Mouse (Mus musculus): ENCODE measurements around the gene Gm20388. TPM values are rescaled to one million over a fixed set of nuclear protein-coding genes. Genes with fewer than 3 reads are reported as not detected.

The Gm20388 gene
- total RNA-seq, 2 experiments from 2014 or later = 2.2 to 7.6 TPM

DNA sequence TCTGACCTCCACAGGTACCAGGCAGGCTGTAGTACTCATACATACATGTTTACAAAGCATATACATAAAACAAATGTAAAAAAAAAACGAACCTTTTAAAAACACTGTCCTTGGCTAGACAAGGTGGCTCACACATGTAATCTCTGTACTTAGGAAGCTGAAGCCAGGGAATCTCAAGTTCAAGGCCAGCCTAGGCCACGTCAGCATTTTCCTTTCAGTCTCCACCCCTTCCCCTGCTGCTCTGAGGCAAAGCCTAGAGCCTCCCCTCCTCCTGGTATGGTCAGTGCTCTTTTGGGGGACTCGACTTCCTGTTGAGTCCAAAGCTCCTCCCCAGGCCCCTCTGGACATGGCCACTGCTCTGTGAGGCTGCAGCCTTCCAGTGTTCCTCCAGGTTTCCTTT lies 3476.4 kb downstream of the Gm20388 start:
- DNase-seq (ENCODE audit: low spot score in 2 of 2) = no peak
- Histone ChIP-seq H3K4me3 (no peak overlapping the region), H3K27ac (no peak overlapping the region)
- TF ChIP-seq CTCF (conservative IDR thresholded peaks at IDR 0.05) = no peak

DNA sequence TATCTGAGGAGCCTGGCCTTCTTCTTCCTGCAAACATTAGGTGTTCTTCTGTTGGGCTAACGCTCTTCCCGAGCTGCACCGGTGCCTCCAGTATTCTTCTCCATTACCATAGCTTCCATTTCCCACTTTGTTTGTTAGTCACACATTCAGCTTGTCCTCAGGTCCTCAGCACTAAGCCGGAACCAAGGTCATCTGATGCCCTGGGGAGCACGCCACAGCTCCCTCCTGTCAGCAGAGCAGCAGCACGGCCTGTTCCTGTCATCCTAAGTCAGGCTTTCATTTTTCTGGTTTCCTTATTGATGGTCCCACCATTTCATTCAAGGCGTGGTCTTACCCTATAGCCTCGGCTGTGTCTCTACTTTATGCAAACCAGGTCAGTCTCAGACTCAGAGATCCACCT lies 3477.2 kb downstream of the Gm20388 start:
- Histone ChIP-seq H3K27ac (no peak overlapping the region), H3K4me3 (no peak overlapping the region)
- TF ChIP-seq CTCF (conservative IDR thresholded peaks at IDR 0.05) = no peak
- DNase-seq (ENCODE audit: low spot score in 2 of 2) = no peak

DNA sequence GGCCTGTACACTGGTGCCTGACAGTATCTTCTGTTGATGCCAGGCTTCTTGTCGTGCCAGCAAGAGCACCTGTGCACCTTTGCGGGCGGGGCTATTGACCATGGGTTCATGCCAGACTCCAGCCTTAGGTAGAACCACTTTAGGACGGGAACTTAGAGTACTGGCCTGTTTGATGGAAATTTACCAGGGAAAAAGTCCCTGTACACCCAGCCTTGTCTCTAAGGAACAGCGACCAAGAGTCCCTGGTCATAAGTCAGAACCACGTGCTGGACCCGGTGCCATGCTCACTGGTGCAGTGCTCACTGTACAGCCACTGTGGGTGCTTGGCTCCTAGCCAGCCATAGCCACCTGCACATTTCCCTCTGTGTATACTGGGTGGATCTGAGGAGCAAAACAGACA lies 3478.4 kb downstream of the Gm20388 start:
- Histone ChIP-seq H3K4me3 (no peak overlapping the region), H3K27ac (no peak overlapping the region)
- TF ChIP-seq CTCF (conservative IDR thresholded peaks at IDR 0.05) = no peak
- DNase-seq (ENCODE audit: low spot score in 2 of 2) = no peak

- Histone ChIP-seq H3K4me3 (no peak overlapping the region), H3K27ac (no peak overlapping the region)
- no peak for TF ChIP-seq CTCF (conservative IDR thresholded peaks at IDR 0.05)
- DNase-seq (ENCODE audit: low spot score in 2 of 2) = no peak
Observed at GRCm38 (mm10) chr8:123398308-123398707, 3487.7 kb downstream of the Gm20388 start.

DNA sequence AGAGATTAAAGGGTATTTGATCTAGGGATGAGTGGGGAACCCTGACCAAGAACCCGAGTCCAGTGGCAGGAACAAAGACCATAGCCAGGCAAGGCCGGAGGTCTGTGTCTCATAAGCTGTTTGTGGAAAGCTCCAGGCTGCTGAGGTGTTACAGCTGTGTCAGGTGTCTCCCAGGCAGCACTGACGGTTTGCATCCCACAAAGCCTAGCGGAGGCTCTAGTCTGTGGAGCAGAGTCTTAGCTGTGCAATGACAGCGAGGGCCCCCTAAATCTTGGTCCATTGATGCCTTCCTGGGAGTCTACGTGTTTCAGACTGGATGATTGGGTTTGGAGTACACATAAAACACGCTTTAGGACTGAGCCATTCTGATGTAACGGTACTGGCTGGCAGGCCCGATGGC lies 3491.3 kb downstream of the Gm20388 start:
- Histone ChIP-seq H3K27ac (no peak overlapping the region), H3K4me3 (no peak overlapping the region)
- no peak for TF ChIP-seq CTCF (conservative IDR thresholded peaks at IDR 0.05)
- no peak for DNase-seq (ENCODE audit: low spot score in 2 of 2)

DNA sequence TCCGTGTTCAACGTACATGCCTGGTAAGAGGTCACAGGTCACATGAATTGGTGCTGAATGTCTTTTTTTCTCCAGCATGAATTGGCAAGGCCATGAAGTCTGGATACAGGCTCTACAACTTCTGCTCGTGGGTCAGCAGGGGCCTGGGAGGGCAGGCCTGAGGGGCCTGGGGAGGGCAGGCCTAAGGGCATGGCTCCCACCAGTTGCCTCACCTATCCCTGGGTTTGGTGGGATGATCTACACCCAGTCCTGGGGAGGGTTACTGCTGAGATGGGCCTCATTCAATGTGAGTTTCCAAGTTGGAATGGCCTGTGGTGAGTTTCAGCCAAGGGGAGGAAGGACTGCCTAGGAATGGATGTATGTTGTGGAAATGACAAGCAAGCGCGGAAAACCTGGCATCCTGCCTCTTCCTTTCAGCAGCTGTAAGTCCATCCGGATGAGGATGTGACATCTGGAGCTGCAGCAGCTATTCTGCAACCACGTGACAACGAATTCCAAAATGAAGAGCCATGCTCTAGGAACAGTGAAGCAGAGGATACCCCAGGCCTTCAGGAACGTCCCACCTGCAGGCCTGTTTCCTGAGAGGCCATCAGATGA lies 3492.2 kb downstream of the Gm20388 start:
- no peak overlapping the region for H3K27ac ChIP-seq
- no peak for DNase-seq (ENCODE audit: low spot score in 2 of 2)
- H3K4me3 ChIP-seq = no peak overlapping the region
- no peak for TF ChIP-seq CTCF (conservative IDR thresholded peaks at IDR 0.05)

DNA sequence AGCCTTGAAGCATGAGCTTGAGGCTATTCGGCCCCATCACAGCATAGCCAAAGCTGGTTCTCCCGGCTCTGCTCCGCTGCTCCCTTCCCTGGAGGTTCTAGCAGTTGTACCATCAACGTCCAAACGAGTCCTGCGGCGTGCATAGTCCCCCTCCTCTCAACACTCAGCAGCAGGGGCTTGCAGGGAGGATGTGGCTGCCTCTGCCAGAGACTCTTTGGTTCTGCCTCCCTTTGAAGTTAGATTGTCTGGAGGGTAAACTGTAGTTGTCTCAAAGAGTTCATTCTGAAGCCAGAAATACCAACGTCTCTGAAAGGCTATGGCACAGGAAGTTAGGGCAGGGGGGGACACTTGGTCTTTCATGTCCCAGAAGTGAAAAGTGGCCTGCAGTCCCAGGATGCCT lies 3493.9 kb downstream of the Gm20388 start:
- H3K27ac ChIP-seq = no peak overlapping the region
- no peak for TF ChIP-seq CTCF (conservative IDR thresholded peaks at IDR 0.05)

GRCm38 (mm10) chr8:123406786-123407185 lies 3496.1 kb downstream of the Gm20388 start, which contains the start of gene Mc1r:
Gene Mc1r, plus strand, starts transcription at chr8:123407107.
- peak; percentile 96 for TF ChIP-seq CTCF (conservative IDR thresholded peaks at IDR 0.05)
- Histone ChIP-seq H3K27ac (no peak within 1 kb of the TSS), H3K4me3 (no peak within 1 kb of the TSS)
- DNase-seq (ENCODE audit: low spot score in 2 of 2) = peak; percentile 75 to 82

More for the DNA sequence above, 3493.9 kb downstream of the Gm20388 start:
- no peak overlapping the region for H3K4me3 ChIP-seq
- DNase-seq (ENCODE audit: low spot score in 2 of 2) = no peak

- Histone ChIP-seq H3K4me3 (no peak overlapping the region), H3K27ac (no peak overlapping the region)
- DNase-seq (ENCODE audit: low spot score in 2 of 2) = no peak
- no peak for TF ChIP-seq CTCF (conservative IDR thresholded peaks at IDR 0.05)
Observed at GRCm38 (mm10) chr8:123407612-123408011, 3497.0 kb downstream of the Gm20388 start.

DNA sequence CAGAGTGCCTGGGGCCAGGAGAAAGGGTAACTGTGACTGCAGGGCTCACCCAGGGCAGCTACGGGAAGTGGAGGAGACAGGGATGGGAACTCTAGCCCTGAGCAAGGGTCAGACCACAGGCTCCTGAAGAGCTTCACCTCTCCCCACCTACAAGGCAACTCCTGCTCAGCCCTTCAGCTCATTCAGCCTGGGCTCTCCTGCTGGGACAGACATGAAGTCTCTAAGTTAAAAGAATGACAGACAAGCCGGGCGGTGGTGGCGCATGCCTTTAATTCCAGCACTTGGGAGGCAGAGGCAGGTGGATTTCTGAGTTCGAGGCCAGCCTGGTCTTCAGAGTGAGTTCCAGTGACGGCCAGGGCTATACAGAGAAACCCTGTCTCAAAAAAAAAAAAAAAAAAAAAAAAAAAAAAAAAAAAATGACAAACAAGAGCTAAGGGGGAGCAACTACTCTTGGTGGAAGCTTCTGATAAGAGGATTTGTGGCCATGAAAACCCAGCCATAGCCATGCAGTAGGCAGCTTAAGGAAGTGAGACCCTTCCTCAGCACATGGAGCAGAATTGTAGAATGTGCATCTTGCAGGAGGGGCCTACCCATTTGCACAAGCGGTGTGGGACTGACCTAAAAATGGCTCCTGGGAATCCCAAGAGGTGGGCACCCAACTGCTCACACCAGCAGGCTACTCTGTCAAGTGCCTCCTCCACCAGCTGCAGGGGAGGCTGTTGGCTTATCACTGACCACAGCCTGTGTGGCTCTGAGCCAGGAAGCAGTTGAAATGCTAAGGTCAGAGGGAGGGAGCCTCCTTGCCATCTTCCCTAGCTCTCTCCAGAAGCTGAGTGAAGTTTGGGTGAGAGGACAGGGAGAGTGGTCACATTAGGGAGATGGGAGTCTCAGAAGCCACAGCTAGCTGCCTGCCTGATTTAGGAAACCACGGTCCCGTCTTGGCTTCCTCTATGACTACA lies 3498.2 kb downstream of the Gm20388 start:
- no peak for DNase-seq (ENCODE audit: low spot score in 2 of 2)
- H3K27ac ChIP-seq = no peak overlapping the region
- TF ChIP-seq CTCF (conservative IDR thresholded peaks at IDR 0.05) = no peak
- H3K4me3 ChIP-seq = no peak overlapping the region

DNA sequence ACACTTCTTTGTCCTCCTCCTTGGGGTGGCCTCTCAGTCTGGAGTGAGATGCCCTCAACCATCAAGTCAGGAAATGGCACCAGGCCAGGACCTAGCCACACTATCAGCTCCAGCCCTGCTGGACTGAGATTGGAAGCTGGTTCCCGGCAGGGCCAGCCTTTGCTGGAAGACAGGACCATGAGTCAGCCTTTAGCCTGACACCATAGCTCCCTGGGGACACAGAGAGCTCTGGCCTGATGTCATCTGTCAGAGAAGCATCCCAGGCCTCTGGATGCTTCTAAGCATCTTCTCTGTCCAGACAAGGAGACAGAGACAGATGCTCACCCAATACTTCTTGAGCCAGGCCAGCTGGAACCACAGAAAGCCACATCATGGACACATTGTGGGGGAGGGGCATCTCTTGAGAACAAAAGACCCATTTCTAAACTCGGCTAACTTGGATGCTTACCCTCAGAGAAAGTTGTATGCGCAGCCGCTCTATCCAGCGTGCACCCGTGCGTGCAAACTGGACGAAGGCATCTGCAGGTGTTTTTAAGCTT lies 3499.5 kb downstream of the Gm20388 start:
- Histone ChIP-seq H3K27ac (no peak overlapping the region), H3K4me3 (no peak overlapping the region)
- DNase-seq (ENCODE audit: low spot score in 2 of 2) = no peak
- no peak for TF ChIP-seq CTCF (conservative IDR thresholded peaks at IDR 0.05)

DNA sequence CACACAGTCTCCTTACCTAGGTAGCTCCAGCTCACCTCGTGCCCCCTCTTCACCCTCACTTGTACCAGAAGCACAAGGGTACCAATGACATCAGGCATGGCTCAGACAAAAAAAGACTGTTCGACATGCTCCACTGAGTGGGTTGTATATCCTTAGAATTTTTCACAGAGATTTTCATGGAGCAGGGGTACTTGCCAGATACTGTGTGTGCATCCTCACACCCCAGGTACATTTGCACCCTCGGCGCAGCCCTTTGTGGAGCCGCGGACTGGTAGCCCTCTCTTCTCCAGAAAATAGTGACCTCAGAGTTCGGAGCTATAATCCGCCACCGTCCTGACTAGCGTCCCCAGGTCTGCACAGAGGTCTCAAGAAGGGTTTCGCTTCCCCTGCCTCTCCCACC lies 3500.1 kb downstream of the Gm20388 start:
- no peak for DNase-seq (ENCODE audit: low spot score in 2 of 2)
- H3K4me3 ChIP-seq = peak overlapping the region; percentile 80
- no peak for TF ChIP-seq CTCF (conservative IDR thresholded peaks at IDR 0.05)
- H3K27ac ChIP-seq = peak overlapping the region; percentile 92

- DNase-seq (ENCODE audit: low spot score in 2 of 2) = peak; percentile 90 to 93
- Histone ChIP-seq H3K4me3 (peak within 1 kb of the TSS; percentile 80), H3K27ac (peak within 1 kb of the TSS; percentile 92)
- TF ChIP-seq CTCF (conservative IDR thresholded peaks at IDR 0.05) = no peak
Observed at GRCm38 (mm10) chr8:123411246-123411645, 3500.6 kb downstream of the Gm20388 start, which contains the start of gene Tubb3. Gene Tubb3, plus strand, starts transcription at chr8:123411424.
